Mouse (Mus musculus) right cerebral cortex, adult 18-20 months (tissue): ENCODE data around the gene Kif27.

Experiments
- DNase-seq: peaks from one replicate; pipeline ENCODE4 v3.0.0; 2022; ENCODE audit warnings: mixed read lengths

The Kif27 gene

GRCm38 (mm10) chr13:58364353-58365175 is 5.6 kb upstream of the Kif27 start:
- no peak for DNase-seq

- DNase-seq: no peak
Observed at GRCm38 (mm10) chr13:58359304-58359653, 357 bp upstream of the Kif27 start.

GRCm38 (mm10) chr13:58352996-58353395 is 5.9 kb downstream of the Kif27 start:
- DNase-seq: no peak

- no peak for DNase-seq
Observed at GRCm38 (mm10) chr13:58350606-58351005, 8.3 kb downstream of the Kif27 start.

- peak; percentile 34 for DNase-seq
Observed at GRCm38 (mm10) chr13:58344505-58344904, 14.4 kb downstream of the Kif27 start.

GRCm38 (mm10) chr13:58337456-58337855 is 21.5 kb downstream of the Kif27 start:
- no peak for DNase-seq

- no peak for DNase-seq
Observed at GRCm38 (mm10) chr13:58334116-58334515, 24.8 kb downstream of the Kif27 start.

GRCm38 (mm10) chr13:58317768-58318167 is 41.2 kb downstream of the Kif27 start:
- no peak for DNase-seq

- no peak for DNase-seq
Observed at GRCm38 (mm10) chr13:58314991-58315390, 43.9 kb downstream of the Kif27 start.

GRCm38 (mm10) chr13:58313758-58314157 is 45.2 kb downstream of the Kif27 start:
- no peak for DNase-seq

- no peak for DNase-seq
Observed at GRCm38 (mm10) chr13:58311351-58311750, 47.6 kb downstream of the Kif27 start.

- no peak for DNase-seq
Observed at GRCm38 (mm10) chr13:58309499-58309898, 49.4 kb downstream of the Kif27 start.

GRCm38 (mm10) chr13:58307453-58307852 is 51.5 kb downstream of the Kif27 start:
- DNase-seq: no peak

- DNase-seq: no peak
Observed at GRCm38 (mm10) chr13:58305230-58305629, 53.7 kb downstream of the Kif27 start.

- no peak for DNase-seq
Observed at GRCm38 (mm10) chr13:58302421-58303145, 56.3 kb downstream of the Kif27 start.

GRCm38 (mm10) chr13:58301961-58302360 is 57.0 kb downstream of the Kif27 start:
- DNase-seq: no peak

- DNase-seq: no peak
Observed at GRCm38 (mm10) chr13:58298756-58299155, 60.2 kb downstream of the Kif27 start.

- DNase-seq: no peak
Observed at GRCm38 (mm10) chr13:58295582-58295981, 63.3 kb downstream of the Kif27 start.

- DNase-seq: no peak
Observed at GRCm38 (mm10) chr13:58292811-58293210, 66.1 kb downstream of the Kif27 start.

GRCm38 (mm10) chr13:58289308-58289707 is 69.6 kb downstream of the Kif27 start:
- no peak for DNase-seq

- DNase-seq: peak; percentile 68
Observed at GRCm38 (mm10) chr13:58287822-58288221, 71.1 kb downstream of the Kif27 start.

GRCm38 (mm10) chr13:58283466-58283865 is 75.5 kb downstream of the Kif27 start:
- no peak for DNase-seq

- no peak for DNase-seq
Observed at GRCm38 (mm10) chr13:58281936-58282335, 77.0 kb downstream of the Kif27 start.

- no peak for DNase-seq
Observed at GRCm38 (mm10) chr13:58280528-58280927, 78.4 kb downstream of the Kif27 start.
